Mouse (Mus musculus): ENCODE results near the gene Csta1. TPM values are rescaled to one million over a fixed set of nuclear protein-coding genes. Genes with fewer than 3 reads are reported as not detected.
"Not testable (repeated sequence)": the region's sequence is repeated elsewhere in the genome, so short reads cannot be mapped to it uniquely, and the experiment has no call there.

The Csta1 gene
- total and polyA plus RNA-seq, 2 experiments from 2014 or later = not detected

DNA sequence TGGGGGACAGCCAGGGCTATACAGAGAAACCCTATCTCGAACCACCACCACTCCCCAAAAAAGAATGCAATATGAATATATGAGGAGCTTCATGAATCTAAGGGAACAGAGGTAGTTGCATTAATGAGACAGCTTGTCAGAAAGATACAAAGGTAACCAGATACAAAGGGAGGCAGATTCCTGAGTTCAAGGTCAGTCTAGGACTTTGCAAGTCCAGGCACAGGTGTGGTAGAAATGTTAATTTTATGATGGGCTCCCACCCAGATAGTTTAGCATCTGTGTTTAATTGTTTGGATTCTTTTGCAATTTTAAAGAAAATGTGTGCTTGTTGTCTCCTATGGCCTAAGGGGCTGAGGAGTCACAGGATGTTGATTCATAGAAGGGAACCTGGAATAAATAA, 28.8 kb downstream of the Csta1 start:
- H3K4me1 ChIP-seq (ENCODE audit: insufficient read depth, low read length) = no peaks in the 10 kb centered on the region
- no peaks in the 10 kb centered on the region for H3K36me3 ChIP-seq (ENCODE audit: insufficient read depth, low read length)
- DNase-seq (ENCODE audit: low spot score) (no peak), ATAC-seq (no peak)
- peaks cover 4% of the 10 kb centered on the region; the same call in 1 of the 2 replicates for H3K9me3 ChIP-seq (ENCODE audit: low read length)
- no peak overlapping the region for H3K9ac ChIP-seq (replicated peaks; ENCODE audit: low read length)
- no peak overlapping the region for H3K4me2 ChIP-seq (ENCODE audit: low read depth, low read length)
- no peak overlapping the region for H3K4me3 ChIP-seq (ENCODE audit: low read length)
- 76% methylated on average over 1 of the region's 1 CpGs for WGBS
- H3K27me3 ChIP-seq (ENCODE audit: insufficient read depth, low read length) = no peaks in the 10 kb centered on the region
- no peak for TF ChIP-seq CTCF (IDR thresholded peaks at IDR 0.05; ENCODE audit: low read depth)
- H3K27ac ChIP-seq = no peak overlapping the region

DNA sequence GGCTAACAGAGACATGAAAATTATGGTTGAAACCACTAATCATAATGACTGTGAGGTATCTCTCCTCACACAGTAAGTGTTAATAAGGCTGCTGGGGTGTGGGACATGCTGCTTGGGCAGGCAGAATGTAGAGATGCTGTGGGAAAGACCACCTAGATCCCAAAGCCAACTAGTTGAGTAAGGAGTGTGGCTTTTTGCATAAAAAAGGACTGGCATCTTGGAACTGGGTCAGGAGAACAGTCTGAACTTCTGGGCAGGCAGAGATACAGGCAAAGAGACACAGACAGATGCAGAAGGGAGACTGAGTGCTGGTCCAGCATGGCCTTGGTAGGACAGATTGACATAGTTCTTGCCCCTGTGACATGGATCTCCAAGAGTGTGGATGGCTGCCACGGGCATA, 29.5 kb downstream of the Csta1 start:
- Histone ChIP-seq H3K27me3 (ENCODE audit: insufficient read depth, low read length) (no peaks in the 10 kb centered on the region), H3K27ac (no peak overlapping the region), H3K36me3 (ENCODE audit: insufficient read depth, low read length) (no peaks in the 10 kb centered on the region), H3K4me2 (ENCODE audit: low read depth, low read length) (no peak overlapping the region), H3K9ac (replicated peaks; ENCODE audit: low read length) (no peak overlapping the region), H3K4me1 (ENCODE audit: insufficient read depth, low read length) (no peaks in the 10 kb centered on the region), H3K4me3 (ENCODE audit: low read length) (no peak overlapping the region), H3K9me3 (ENCODE audit: low read length) (peaks cover 4% of the 10 kb centered on the region; the same call in 1 of the 2 replicates)
- DNase-seq (ENCODE audit: low spot score) (no peak), ATAC-seq (no peak)
- no peak for TF ChIP-seq CTCF (IDR thresholded peaks at IDR 0.05; ENCODE audit: low read depth)
- 85% methylated on average over 1 of the region's 1 CpGs for WGBS

DNA sequence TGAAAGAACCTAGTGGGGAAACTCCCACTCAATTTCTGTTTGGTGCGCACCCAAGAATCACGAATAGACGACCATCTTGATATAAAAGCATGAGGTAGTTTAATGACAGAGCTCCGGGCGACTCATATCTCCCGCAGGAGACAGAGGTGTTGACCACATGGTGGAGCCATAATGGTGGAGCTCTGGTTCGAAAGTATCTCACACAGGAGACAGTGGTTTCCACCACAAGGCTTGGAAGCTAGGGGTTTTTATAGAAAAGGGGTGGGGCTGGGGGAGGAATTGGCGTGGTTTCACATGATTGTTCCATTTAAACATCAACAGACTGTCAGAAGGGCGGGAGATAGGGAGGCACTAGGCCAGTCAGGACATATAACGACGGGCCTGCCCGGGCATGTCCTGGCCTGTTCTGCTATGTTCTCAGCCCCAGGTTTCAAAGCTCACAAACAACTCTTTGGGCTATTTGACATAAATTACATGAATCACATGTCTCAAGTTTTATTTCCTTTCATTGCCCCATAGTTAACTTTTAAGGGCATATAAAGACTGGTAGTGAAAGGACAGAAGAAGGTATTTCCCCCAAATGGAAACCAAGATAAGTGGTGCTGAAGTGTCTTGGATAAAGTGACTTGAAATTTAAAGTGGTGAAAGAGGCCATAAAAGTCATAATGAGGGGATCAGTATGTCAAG, 33.1 kb downstream of the Csta1 start:
- not testable (repeated sequence) for H3K9ac ChIP-seq (replicated peaks; ENCODE audit: low read length); H3K4me1 ChIP-seq (ENCODE audit: insufficient read depth, low read length); H3K27me3 ChIP-seq (ENCODE audit: insufficient read depth, low read length); H3K27ac ChIP-seq; H3K9me3 ChIP-seq (ENCODE audit: low read length); H3K4me2 ChIP-seq (ENCODE audit: low read depth, low read length); ATAC-seq; H3K4me3 ChIP-seq (ENCODE audit: low read length); H3K36me3 ChIP-seq (ENCODE audit: insufficient read depth, low read length); DNase-seq (ENCODE audit: low spot score)
- WGBS = 93% methylated on average over 12 of the region's 12 CpGs

DNA sequence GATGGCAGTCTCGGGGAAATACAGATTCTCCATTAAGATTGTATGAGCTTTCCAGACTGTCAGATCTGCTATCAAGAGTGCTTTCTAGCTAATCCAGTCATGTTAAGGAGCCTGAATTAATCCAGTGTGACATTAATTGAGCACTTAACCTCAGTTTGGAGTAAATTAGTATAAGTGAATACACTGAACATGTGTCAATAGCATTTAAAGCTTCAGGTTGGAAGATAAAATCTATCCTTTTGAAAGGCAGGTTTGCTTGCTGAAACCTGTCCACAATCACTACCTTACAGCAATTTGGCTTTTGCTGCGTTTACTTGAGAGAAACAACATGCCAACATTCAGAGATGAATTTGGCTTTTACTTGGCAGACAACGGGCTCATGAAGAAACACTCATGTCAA, 37.0 kb downstream of the Csta1 start:
- WGBS = 87% methylated on average over 3 of the region's 3 CpGs
- Histone ChIP-seq H3K9ac (replicated peaks; ENCODE audit: low read length) (no peak overlapping the region), H3K27ac (no peak overlapping the region), H3K4me3 (ENCODE audit: low read length) (no peak overlapping the region), H3K4me1 (ENCODE audit: insufficient read depth, low read length) (no peaks in the 10 kb centered on the region), H3K36me3 (ENCODE audit: insufficient read depth, low read length) (no peaks in the 10 kb centered on the region; the same call in 1 of the 2 replicates), H3K4me2 (ENCODE audit: low read depth, low read length) (no peak overlapping the region), H3K27me3 (ENCODE audit: insufficient read depth, low read length) (no peaks in the 10 kb centered on the region), H3K9me3 (ENCODE audit: low read length) (no peaks in the 10 kb centered on the region)
- TF ChIP-seq CTCF (IDR thresholded peaks at IDR 0.05; ENCODE audit: low read depth) = no peak
- ATAC-seq (no peak), DNase-seq (ENCODE audit: low spot score) (no peak)

DNA sequence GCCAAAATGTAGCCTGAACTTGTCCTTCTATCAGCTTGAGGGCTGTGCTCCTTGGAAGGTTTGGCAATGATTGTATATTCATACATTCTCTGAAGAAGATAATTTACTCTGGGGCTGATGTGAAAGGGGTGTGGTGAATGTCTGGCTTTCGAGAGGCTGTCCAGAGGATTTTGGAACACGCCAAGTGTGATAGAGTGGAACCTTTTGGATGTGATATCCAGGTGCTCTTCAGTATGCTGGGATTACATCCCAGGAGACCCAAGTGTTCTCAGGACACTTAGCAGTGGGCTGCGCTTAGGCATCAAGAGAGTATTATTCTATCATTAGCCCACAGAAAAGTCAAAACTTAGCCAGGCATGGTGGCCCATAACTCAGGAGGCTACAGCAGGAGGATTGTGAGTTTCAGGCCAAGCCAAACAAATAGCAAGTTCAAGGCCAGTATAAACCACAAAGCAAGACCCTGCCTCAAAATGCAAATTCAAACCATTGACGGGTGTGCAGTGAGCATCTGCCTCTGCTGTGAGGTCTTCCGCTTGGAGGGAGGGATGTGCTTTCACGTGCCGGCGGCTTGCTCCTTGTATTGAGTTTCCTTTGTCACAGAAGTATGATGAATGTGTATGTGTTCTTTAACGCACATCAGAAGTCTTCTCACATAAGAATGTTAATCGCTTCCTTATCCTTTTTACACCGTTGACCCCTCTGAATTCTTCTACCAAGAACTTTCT, 40.1 kb downstream of the Csta1 start:
- no peak for TF ChIP-seq CTCF (IDR thresholded peaks at IDR 0.05; ENCODE audit: low read depth)
- Histone ChIP-seq H3K27me3 (ENCODE audit: insufficient read depth, low read length) (no peaks in the 10 kb centered on the region), H3K27ac (no peak overlapping the region), H3K9me3 (ENCODE audit: low read length) (no peaks in the 10 kb centered on the region), H3K4me1 (ENCODE audit: insufficient read depth, low read length) (no peaks in the 10 kb centered on the region), H3K4me3 (ENCODE audit: low read length) (no peak overlapping the region), H3K4me2 (ENCODE audit: low read depth, low read length) (no peak overlapping the region), H3K9ac (replicated peaks; ENCODE audit: low read length) (no peak overlapping the region), H3K36me3 (ENCODE audit: insufficient read depth, low read length) (peaks cover 10% of the 10 kb centered on the region)
- DNase-seq (ENCODE audit: low spot score) (no peak), ATAC-seq (no peak)
- 83% methylated on average over 11 of the region's 11 CpGs for WGBS

DNA sequence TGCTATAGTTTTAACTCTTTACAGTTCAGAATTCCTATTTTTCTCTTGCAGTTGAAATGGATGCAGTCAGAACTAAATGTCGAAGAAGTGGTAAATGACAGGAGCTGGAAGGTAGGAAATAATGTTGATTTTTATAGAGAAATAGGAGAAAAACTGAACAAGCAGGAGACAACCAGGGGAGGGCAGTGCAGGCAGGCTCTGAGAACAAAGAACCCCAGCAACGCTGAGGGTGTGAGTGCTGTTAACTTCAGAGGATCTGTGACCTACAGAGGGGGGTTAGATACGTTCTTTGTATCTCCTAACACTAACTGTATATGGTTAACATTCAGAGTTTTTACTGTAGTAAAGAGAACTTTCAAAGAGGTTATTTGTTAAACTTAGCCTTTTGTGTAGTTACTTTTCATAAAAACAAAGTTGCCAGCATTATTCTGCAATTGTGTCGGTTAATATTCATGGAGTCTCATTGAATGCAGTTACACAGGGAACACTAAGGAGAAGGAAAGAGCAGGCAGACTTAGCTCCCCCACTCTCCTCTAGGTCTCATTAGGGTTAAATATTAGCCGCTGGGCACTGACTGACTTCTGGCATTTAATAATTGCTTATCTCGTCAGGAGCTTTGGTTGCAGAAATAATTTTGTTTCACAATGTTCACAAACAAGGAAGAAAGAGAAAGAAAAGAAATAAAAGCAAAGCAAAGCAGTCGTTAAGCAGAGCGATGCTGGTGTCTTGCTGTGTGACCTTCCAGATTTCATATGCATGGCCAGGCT, 41.0 kb downstream of the Csta1 start:
- H3K9me3 ChIP-seq (ENCODE audit: low read length) = no peaks in the 10 kb centered on the region
- no peak overlapping the region for H3K27ac ChIP-seq
- no peak overlapping the region for H3K4me2 ChIP-seq (ENCODE audit: low read depth, low read length)
- H3K4me3 ChIP-seq (ENCODE audit: low read length) = no peak overlapping the region
- 72% methylated on average over 8 of the region's 8 CpGs for WGBS
- peak; percentile 53 for TF ChIP-seq CTCF (IDR thresholded peaks at IDR 0.05; ENCODE audit: low read depth)
- peaks cover 14% of the 10 kb centered on the region for H3K36me3 ChIP-seq (ENCODE audit: insufficient read depth, low read length)
- ATAC-seq (no peak), DNase-seq (ENCODE audit: low spot score) (no peak)
- no peak overlapping the region for H3K9ac ChIP-seq (replicated peaks; ENCODE audit: low read length)
- no peaks in the 10 kb centered on the region for H3K4me1 ChIP-seq (ENCODE audit: insufficient read depth, low read length)
- H3K27me3 ChIP-seq (ENCODE audit: insufficient read depth, low read length) = no peaks in the 10 kb centered on the region

All from hindbrain, postnatal 0 days (tissue).